Mouse (Mus musculus) T-helper 17 cell (primary cell): Measurements from ENCODE around the gene Mtss1l.

Source experiments
- in situ Hi-C, 2 experiments: fragments of 300-600 bp; cut with MboI, MseI; formaldehyde crosslinking; loops; 1 replicate in 1 of 2; 2 replicates in 1 of 2; pipeline ENCODE4 v1.15.1; 2025; ENCODE audit warnings: high pct_unique_total_duplicates in 2 of 2

The Mtss1l gene

GRCm38 (mm10) chr8:110733036-110733435 is 11.8 kb downstream of the Mtss1l start:
- in situ Hi-C loops: no loop called here

- in situ Hi-C loops: no loop called here
Measured at GRCm38 (mm10) chr8:110738591-110739195, 17.4 kb downstream of the Mtss1l start.

- in situ Hi-C loops: no loop called here
Measured at GRCm38 (mm10) chr8:110740629-110741175, 19.4 kb downstream of the Mtss1l start.

- in situ Hi-C loops: no loop called here
Measured at GRCm38 (mm10) chr8:110741816-110742451, 20.7 kb downstream of the Mtss1l start.

- in situ Hi-C loops: no loop called here
Measured at GRCm38 (mm10) chr8:110742452-110742818, 21.2 kb downstream of the Mtss1l start.

- in situ Hi-C loops: no loop called here
Measured at GRCm38 (mm10) chr8:110745162-110745561, 23.9 kb downstream of the Mtss1l start.

GRCm38 (mm10) chr8:110746661-110747060 is 25.4 kb downstream of the Mtss1l start:
- in situ Hi-C loops: no loop called here

- in situ Hi-C loops: no loop called here
Measured at GRCm38 (mm10) chr8:110749500-110750170, 28.4 kb downstream of the Mtss1l start.

- in situ Hi-C loops: no loop called here
Measured at GRCm38 (mm10) chr8:110750269-110750668, 29.0 kb downstream of the Mtss1l start.

- in situ Hi-C loops: no loop called here
Measured at GRCm38 (mm10) chr8:110751490-110751889, 30.2 kb downstream of the Mtss1l start.

- in situ Hi-C loops: no loop called here
Measured at GRCm38 (mm10) chr8:110754713-110755112, 33.4 kb downstream of the Mtss1l start.

- in situ Hi-C loops: no loop called here
Measured at GRCm38 (mm10) chr8:110755511-110756170, 34.4 kb downstream of the Mtss1l start.

GRCm38 (mm10) chr8:110756196-110756595 is 34.9 kb downstream of the Mtss1l start:
- in situ Hi-C loops: no loop called here

- in situ Hi-C loops: no loop called here
Measured at GRCm38 (mm10) chr8:110760280-110760940, 39.1 kb downstream of the Mtss1l start.

GRCm38 (mm10) chr8:110761185-110761584 is 39.9 kb downstream of the Mtss1l start:
- in situ Hi-C loops: no loop called here

- in situ Hi-C loops: no loop called here
Measured at GRCm38 (mm10) chr8:110761988-110762387, 40.7 kb downstream of the Mtss1l start.

- in situ Hi-C loops: no loop called here
Measured at GRCm38 (mm10) chr8:110764671-110765070, 43.4 kb downstream of the Mtss1l start.

GRCm38 (mm10) chr8:110767261-110767660 is 46.0 kb downstream of the Mtss1l start:
- in situ Hi-C loops: no loop called here

GRCm38 (mm10) chr8:110772452-110772851 is 51.2 kb downstream of the Mtss1l start:
- in situ Hi-C loops: loop anchor here in 1 of 2 experiments (10.0 kb wide), 1 partner anchor 1192 kb away; no protein-coding TSS in a partner anchor

- in situ Hi-C loops: loop anchor here in 1 of 2 experiments (10.0 kb wide), 1 partner anchor 1191 kb away; no protein-coding TSS in a partner anchor
Measured at GRCm38 (mm10) chr8:110774047-110774446, 52.8 kb downstream of the Mtss1l start.

GRCm38 (mm10) chr8:110774725-110775124 is 53.4 kb downstream of the Mtss1l start:
- in situ Hi-C loops: loop anchor here in 1 of 2 experiments (10.0 kb wide), 1 partner anchor 1190 kb away; no protein-coding TSS in a partner anchor
